Mouse (Mus musculus) MEL (cell line): ENCODE measurements around the gene E2f3. TPM values are rescaled to one million over a fixed set of nuclear protein-coding genes. Genes with fewer than 3 reads are reported as not detected.

ENCODE experiments used
- DNase-seq: peaks from one replicate; pipeline ENCODE4 v3.0.0; 2011; ENCODE audit warnings: low read depth, low spot score
- H3K27ac ChIP-seq: 2 replicates; pipeline ENCODE4 v1.5.1; 2012; ENCODE audit warnings: low read depth, mild to moderate bottlenecking, control low read depth, low read length, moderate library complexity; ENCODE audit not compliant: control insufficient read depth
- H3K27me3 ChIP-seq, 2 experiments: fragments of 150-350 bp in 1 of 2; sonication (generic) in 1 of 2; 2 replicates each; pipeline ENCODE4 v1.6.1; 2012; ENCODE audit warnings: low read length in 2 of 2, mild to moderate bottlenecking in 2 of 2, improper control_type of control experiment in 1 of 2, moderate library complexity in 1 of 2; ENCODE audit not compliant: insufficient read depth in 2 of 2, control insufficient read depth in 1 of 2
- H3K36me3 ChIP-seq, 2 experiments: 2 replicates each; pipeline ENCODE4 v1.6.1; 2012 to 2014; ENCODE audit warnings: low read length in 2 of 2, improper control_type of control experiment in 1 of 2, inconsistent platforms in 1 of 2, mild to moderate bottlenecking in 1 of 2; ENCODE audit not compliant: insufficient read depth in 2 of 2, control insufficient read depth in 1 of 2
- H3K4me1 ChIP-seq, 2 experiments: fragments of 150-350 bp in 1 of 2; sonication (generic) in 1 of 2; 2 replicates each; pipeline ENCODE4 v1.6.1; 2012; ENCODE audit warnings: low read length in 2 of 2, improper control_type of control experiment in 1 of 2, mild to moderate bottlenecking in 1 of 2; ENCODE audit not compliant: insufficient read depth in 2 of 2, control insufficient read depth in 1 of 2
- H3K4me3 ChIP-seq, 2 experiments: fragments of 150-350 bp in 1 of 2; sonication (generic) in 1 of 2; 2 replicates each; pipeline ENCODE4 v1.5.1; 2012; ENCODE audit warnings: low read depth in 2 of 2, low read length in 2 of 2, mild to moderate bottlenecking in 2 of 2, moderate library complexity in 2 of 2, control low read depth in 1 of 2, improper control_type of control experiment in 1 of 2; ENCODE audit not compliant: control insufficient read depth in 1 of 2, insufficient read depth in 1 of 2
- H3K79me2 ChIP-seq: 2 replicates; pipeline ENCODE4 v1.6.1; 2012; ENCODE audit warnings: mild to moderate bottlenecking, low read length, moderate library complexity; ENCODE audit not compliant: control insufficient read depth, poor library complexity, insufficient read depth
- H3K9ac ChIP-seq: 2 replicates; pipeline ENCODE4 v1.6.1; 2012; ENCODE audit warnings: low read depth, mild to moderate bottlenecking, control low read depth, low read length, moderate library complexity; ENCODE audit not compliant: control insufficient read depth, poor library complexity, severe bottlenecking
- H3K9me3 ChIP-seq: fragments of 150-350 bp; sonication (generic); replicated peaks from 2 replicates; pipeline ENCODE4 v1.6.1; 2012; ENCODE audit warnings: mild to moderate bottlenecking, low read length, improper control_type of control experiment, moderate library complexity; ENCODE audit not compliant: insufficient read depth
- CHD1 ChIP-seq: IDR thresholded peaks from 2 replicates; pipeline ENCODE4 v1.6.1; 2012; ENCODE audit warnings: low read depth, mild to moderate bottlenecking, inconsistent platforms, low read length, improper control_type of control experiment
- CHD2 ChIP-seq: IDR thresholded peaks from 2 replicates; pipeline ENCODE4 v1.6.1; 2011; ENCODE audit warnings: low read length, improper control_type of control experiment
- EP300 ChIP-seq, 2 experiments: IDR thresholded peaks; 2 replicates each; pipeline ENCODE4 v1.6.1; 2011; ENCODE audit warnings: improper control_type of control experiment in 2 of 2, low read length in 2 of 2, low read depth in 1 of 2, mild to moderate bottlenecking in 1 of 2
- GABPA ChIP-seq: IDR thresholded peaks from 2 replicates; pipeline ENCODE4 v1.6.1; 2012; ENCODE audit warnings: low read depth, mild to moderate bottlenecking, inconsistent platforms, low read length, improper control_type of control experiment, moderate library complexity
- MYC ChIP-seq: IDR thresholded peaks from 2 replicates; pipeline ENCODE4 v1.6.1; 2011; ENCODE audit warnings: low read depth, mild to moderate bottlenecking, low read length, improper control_type of control experiment, moderate library complexity
- NELFE ChIP-seq: IDR thresholded peaks from 2 replicates; pipeline ENCODE4 v1.6.1; 2011; ENCODE audit warnings: low read depth, low read length, improper control_type of control experiment
- POLR2AphosphoS2 ChIP-seq: IDR thresholded peaks from 2 replicates; pipeline ENCODE4 v1.6.1; 2011; ENCODE audit warnings: low read length, improper control_type of control experiment
- RAD21 ChIP-seq: IDR thresholded peaks from 2 replicates; pipeline ENCODE4 v1.6.1; 2011; ENCODE audit warnings: mild to moderate bottlenecking, low read depth, low read length, improper control_type of control experiment
- RCOR1 ChIP-seq: IDR thresholded peaks from 2 replicates; pipeline ENCODE4 v1.6.1; 2012; ENCODE audit warnings: low read depth, mild to moderate bottlenecking, inconsistent platforms, low read length, improper control_type of control experiment
- TCF12 ChIP-seq: IDR thresholded peaks from 2 replicates; pipeline ENCODE4 v1.6.1; 2014; ENCODE audit warnings: low read depth, mild to moderate bottlenecking, inconsistent platforms, low read length, improper control_type of control experiment, moderate library complexity
- ZC3H11A ChIP-seq: IDR thresholded peaks from 2 replicates; pipeline ENCODE4 v1.6.1; 2012; ENCODE audit warnings: low read depth, mild to moderate bottlenecking, inconsistent platforms, low read length, improper control_type of control experiment
- ZMIZ1 ChIP-seq: IDR thresholded peaks from 2 replicates; pipeline ENCODE4 v1.6.1; 2012; ENCODE audit warnings: low read depth, mild to moderate bottlenecking, inconsistent platforms, low read length, improper control_type of control experiment, moderate library complexity
- polyA plus RNA-seq, 2 experiments: library from polyadenylated mRNA; stranded (reverse) in 1 of 2; unstranded in 1 of 2; fragments of >175 nt in 1 of 2; fragments of >200 nt in 1 of 2; gene quantifications; 2 replicates each; pipeline versions ENCODE4 v1.2.1 to v1.2.4; 2012; ENCODE audit warnings: low replicate concordance in 2 of 2, low read depth in 1 of 2; ENCODE audit not compliant: insufficient read length in 2 of 2, insufficient read depth in 1 of 2, missing spikeins in 1 of 2
- total RNA-seq: library from RNA; depleted of rRNA; stranded (reverse); fragments of 300-350 nt; gene quantifications from 2 replicates; pipeline ENCODE4 v1.2.3, GENCODE M21; 2012

E2f3 gene
- total and polyA plus RNA-seq, 3 experiments: 12.8 to 20.0 TPM; not detected in 1

DNA sequence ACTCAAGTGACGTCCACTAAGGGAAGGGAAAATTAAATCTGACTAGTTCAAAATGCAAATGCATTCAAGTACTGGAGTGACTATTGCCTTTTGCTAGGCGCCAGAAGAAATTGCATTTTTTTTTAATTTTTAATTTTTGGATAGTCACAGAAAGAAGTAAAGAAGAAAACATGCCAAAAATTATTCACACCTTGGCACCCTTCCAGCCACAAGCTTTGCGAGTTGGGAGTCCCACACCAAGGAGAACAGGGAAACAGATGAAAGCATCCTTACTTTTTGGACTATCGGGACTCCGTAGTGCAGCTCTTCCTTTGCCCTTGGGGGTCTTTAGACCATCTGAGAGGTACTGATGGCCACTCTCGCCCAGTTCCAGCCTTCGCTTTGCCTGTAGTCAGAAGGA is 66.0 kb downstream of the E2f3 start:
- Histone ChIP-seq H3K9me3 (no peaks in the 10 kb centered on the region), H3K79me2 (peaks cover 1% of the 10 kb centered on the region; the same call in 1 of the 2 replicates), H3K27ac (no peak overlapping the region), H3K4me3 (no peak overlapping the region), H3K9ac (no peak overlapping the region), H3K36me3 (peaks cover 0 to 9% of the 10 kb centered on the region in 2 experiments; a peak in 2 of 4 replicates), H3K27me3 (no peaks in the 10 kb centered on the region), H3K4me1 (0 out of 4 replicates have a peak, but pooled peaks cover 0 to 3% of the 10 kb centered on the region in 2 experiments)
- DNase-seq: no peak
- no peak for TF ChIP-seq GABPA
- TF ChIP-seq CHD1: no peak
- TF ChIP-seq MYC: no peak
- TF ChIP-seq RCOR1: no peak
- no peak for TF ChIP-seq CHD2
- no peak for TF ChIP-seq ZMIZ1

DNA sequence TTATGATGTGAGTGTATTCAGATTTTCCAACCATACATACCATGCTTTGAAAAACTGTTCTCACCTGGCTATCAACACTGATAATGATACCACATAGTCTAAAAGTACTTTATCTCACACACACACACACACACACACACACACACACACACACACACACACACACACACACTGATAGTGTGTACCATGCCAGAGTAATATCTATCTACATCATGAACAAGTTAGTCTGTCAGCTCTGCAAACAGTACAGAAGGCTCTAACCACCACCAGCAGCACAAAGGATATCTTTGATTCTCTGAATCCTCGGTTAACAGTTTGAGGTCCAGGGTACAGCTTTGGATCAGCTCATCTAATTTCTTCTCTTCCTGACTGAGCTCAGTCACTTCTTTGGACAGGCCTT is 69.3 kb downstream of the E2f3 start:
- Histone ChIP-seq H3K27ac (no peak overlapping the region), H3K79me2 (peaks cover 1% of the 10 kb centered on the region; the same call in 1 of the 2 replicates), H3K4me1 (no peaks in the 10 kb centered on the region), H3K9ac (no peak overlapping the region), H3K36me3 (peaks cover 0 to 13% of the 10 kb centered on the region in 2 experiments; a peak in 2 of 4 replicates), H3K27me3 (no peaks in the 10 kb centered on the region), H3K9me3 (no peaks in the 10 kb centered on the region), H3K4me3 (no peak overlapping the region)
- DNase-seq: no peak
- TF ChIP-seq TCF12 (peak; percentile 52; the same call in 1 of the 2 replicates), EP300 (IDR thresholded peaks at IDR 0.05; ENCODE audit: low read depth in 1 of 2, low read length in 2 of 2) (peak in 1 of 2 experiments; percentile 40; a peak in 1 of 4 replicates), ZC3H11A (no peak)

DNA sequence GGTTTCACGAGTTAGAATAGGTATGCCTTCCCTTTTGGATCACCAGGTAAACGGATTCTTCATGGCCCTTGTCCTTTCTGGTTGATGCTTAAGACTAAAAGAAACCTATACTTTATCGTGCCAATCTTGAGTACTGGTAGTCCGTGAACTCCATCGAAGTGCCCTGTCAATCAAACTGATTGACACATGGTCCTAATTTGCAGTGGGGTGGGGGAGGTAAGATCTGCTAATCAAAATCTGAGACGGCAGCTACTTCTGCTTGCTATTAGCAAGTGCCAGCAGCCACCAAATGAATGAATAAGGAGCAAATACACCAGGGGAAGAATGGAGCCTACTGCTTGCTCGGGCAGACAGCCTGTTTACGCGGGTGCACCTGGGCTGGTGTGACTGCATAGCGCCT is 72.3 kb downstream of the E2f3 start:
- no peak for DNase-seq
- no peaks in the 10 kb centered on the region for H3K79me2 ChIP-seq
- TF ChIP-seq NELFE (no peak), POLR2AphosphoS2 (no peak), RAD21 (no peak)
- H3K27me3 ChIP-seq: no peaks in the 10 kb centered on the region
- H3K27ac ChIP-seq: no peak overlapping the region
- H3K4me1 ChIP-seq: no peaks in the 10 kb centered on the region
- H3K36me3 ChIP-seq: peaks cover 0 to 18% of the 10 kb centered on the region in 2 experiments; a peak in 2 of 4 replicates
- no peak overlapping the region for H3K4me3 ChIP-seq
- H3K9ac ChIP-seq: no peak overlapping the region
- no peaks in the 10 kb centered on the region for H3K9me3 ChIP-seq
